Mouse (Mus musculus): Measurements from ENCODE around the gene Olfr728.

The Olfr728 gene

GRCm38 (mm10) chr14:50142580-50142979, at the start of gene Olfr728:
TSS of gene Olfr728 (minus strand) at chr14:50142680.
- DNase-seq (ENCODE audit: low read depth, low spot score): no peak

- DNase-seq (ENCODE audit: low read depth, low spot score): no peak
These were observed 45.6 kb upstream of the Olfr728 start, which contains the start of gene Olfr730 for GRCm38 (mm10) chr14:50188098-50188497. TSS of gene Olfr730 (minus strand) at chr14:50188198.

DNA sequence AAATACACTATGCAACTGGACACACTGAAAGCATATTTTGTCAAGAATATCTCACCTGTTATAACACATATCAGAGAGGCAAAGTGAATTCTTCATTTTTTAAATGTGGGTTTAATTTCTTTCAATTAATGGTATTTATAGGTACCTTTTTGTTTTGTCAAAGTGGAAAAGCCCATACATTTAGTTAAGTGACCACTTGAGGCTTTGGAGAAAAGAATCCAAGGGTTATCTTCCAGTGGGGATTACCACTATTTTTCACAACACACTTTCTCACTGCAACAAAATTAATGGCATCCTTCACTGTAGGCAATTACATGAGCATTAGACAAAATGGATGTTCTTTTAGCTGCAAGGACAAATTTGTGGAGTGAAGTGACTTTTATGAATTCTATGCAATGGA, 10.3 kb upstream of the Olfr728 start, which contains the start of gene Olfr729:
Gene Olfr729, minus strand, starts transcription at position 101 of the 400 bp plus-strand sequence.
- DNase-seq (ENCODE audit: low read depth, low spot score): no peak

GRCm38 (mm10) chr14:50122886-50123285, 19.6 kb downstream of the Olfr728 start, which contains the start of gene Olfr727:
TSS of gene Olfr727 (plus strand) at chr14:50123186.
- DNase-seq (ENCODE audit: low read depth, low spot score): no peak

DNA sequence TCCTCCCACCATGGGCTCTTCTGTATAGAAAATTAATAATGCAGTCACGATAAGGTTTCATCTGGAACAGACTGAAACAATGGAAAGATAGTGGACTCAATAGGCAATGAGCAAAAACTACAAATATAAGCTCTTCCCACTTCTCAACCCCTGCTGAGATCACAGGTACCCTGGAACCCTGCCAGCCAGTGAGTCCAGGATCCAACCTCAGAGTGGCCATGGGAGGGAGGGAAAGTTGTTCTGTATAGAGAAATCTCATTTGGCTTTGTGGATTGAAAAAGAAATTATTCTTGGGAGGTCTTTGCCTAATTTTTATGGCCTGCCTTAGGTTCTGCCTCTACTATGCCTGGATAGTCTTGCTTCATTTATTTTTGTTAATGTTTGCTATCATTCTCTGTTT, 51.6 kb downstream of the Olfr728 start, which contains the start of gene Olfr726:
Gene Olfr726, minus strand, starts transcription at position 101 of the 400 bp plus-strand sequence.
- DNase-seq (ENCODE audit: low read depth, low spot score): no peak

Data from 3T3-L1 (cell line).